Mouse (Mus musculus): ENCODE results near the gene Samd4b. TPM values are rescaled to one million over a fixed set of nuclear protein-coding genes. Genes with fewer than 3 reads are reported as not detected.

Gene Samd4b
- polyA plus RNA-seq, 1 experiment from 2014 or later, result 26.8 TPM

- H3K27ac ChIP-seq, result no peak overlapping the region
- no peak overlapping the region for H3K4me3 ChIP-seq (replicated peaks; ENCODE audit: low read length)
- 0 out of 2 replicates have a peak, but pooled peaks cover 7% of the 10 kb centered on the region for H3K27me3 ChIP-seq (ENCODE audit: control insufficient read depth, insufficient read depth, low read length)
- peaks cover 3% of the 10 kb centered on the region for H3K4me1 ChIP-seq (replicated peaks; ENCODE audit: control insufficient read depth, insufficient read depth, low read length)
- DNase-seq (ENCODE audit: low spot score), result no peak
- no peak overlapping the region for H3K9ac ChIP-seq
- ATAC-seq (ENCODE audit: low FRiP score), result no peak
- H3K4me2 ChIP-seq (replicated peaks), result no peak overlapping the region
- no peaks in the 10 kb centered on the region for H3K36me3 ChIP-seq (replicated peaks; ENCODE audit: control insufficient read depth, insufficient read depth)
- 87% methylated on average over 11 of the region's 11 CpGs for WGBS
- H3K9me3 ChIP-seq (ENCODE audit: control insufficient read depth, low read length), result no peaks in the 10 kb centered on the region
These were observed 115.1 kb downstream of the Samd4b start for GRCm38 (mm10) chr7:28482854-28483253.

GRCm38 (mm10) chr7:28478854-28479253 lies 119.1 kb downstream of the Samd4b start:
- Histone ChIP-seq H3K4me3 (replicated peaks; ENCODE audit: low read length) (no peak overlapping the region), H3K9ac (no peak overlapping the region), H3K4me2 (replicated peaks) (no peak overlapping the region), H3K36me3 (replicated peaks; ENCODE audit: control insufficient read depth, insufficient read depth) (no peaks in the 10 kb centered on the region), H3K27me3 (ENCODE audit: control insufficient read depth, insufficient read depth, low read length) (no peaks in the 10 kb centered on the region), H3K9me3 (ENCODE audit: control insufficient read depth, low read length) (no peaks in the 10 kb centered on the region), H3K27ac (no peak overlapping the region), H3K4me1 (replicated peaks; ENCODE audit: control insufficient read depth, insufficient read depth, low read length) (no peaks in the 10 kb centered on the region)
- no peak for DNase-seq (ENCODE audit: low spot score)
- ATAC-seq (ENCODE audit: low FRiP score), result no peak
- 16% methylated on average over 8 of the region's 8 CpGs for WGBS

GRCm38 (mm10) chr7:28477363-28477762 lies 120.6 kb downstream of the Samd4b start:
- 85% methylated on average over 5 of the region's 5 CpGs for WGBS
- DNase-seq (ENCODE audit: low spot score), result no peak

GRCm38 (mm10) chr7:28476191-28476590 lies 121.8 kb downstream of the Samd4b start:
- no peaks in the 10 kb centered on the region for H3K4me1 ChIP-seq (replicated peaks; ENCODE audit: control insufficient read depth, insufficient read depth, low read length)
- H3K36me3 ChIP-seq (replicated peaks; ENCODE audit: control insufficient read depth, insufficient read depth), result no peaks in the 10 kb centered on the region
- H3K27me3 ChIP-seq (ENCODE audit: control insufficient read depth, insufficient read depth, low read length), result no peaks in the 10 kb centered on the region
- WGBS, result 91% methylated on average over 6 of the region's 6 CpGs
- no peak overlapping the region for H3K4me3 ChIP-seq (replicated peaks; ENCODE audit: low read length)
- no peak for DNase-seq (ENCODE audit: low spot score)
- no peaks in the 10 kb centered on the region for H3K9me3 ChIP-seq (ENCODE audit: control insufficient read depth, low read length)
- H3K9ac ChIP-seq, result no peak overlapping the region
- no peak for ATAC-seq (ENCODE audit: low FRiP score)
- H3K27ac ChIP-seq, result no peak overlapping the region
- no peak overlapping the region for H3K4me2 ChIP-seq (replicated peaks)

More at GRCm38 (mm10) chr7:28477363-28477762, 120.6 kb downstream of the Samd4b start:
- ATAC-seq (ENCODE audit: low FRiP score), result no peak
- no peak overlapping the region for H3K4me2 ChIP-seq (replicated peaks)
- no peak overlapping the region for H3K27ac ChIP-seq
- no peaks in the 10 kb centered on the region for H3K27me3 ChIP-seq (ENCODE audit: control insufficient read depth, insufficient read depth, low read length)
- no peaks in the 10 kb centered on the region for H3K36me3 ChIP-seq (replicated peaks; ENCODE audit: control insufficient read depth, insufficient read depth)
- H3K4me1 ChIP-seq (replicated peaks; ENCODE audit: control insufficient read depth, insufficient read depth, low read length), result no peaks in the 10 kb centered on the region
- H3K9ac ChIP-seq, result no peak overlapping the region
- no peak overlapping the region for H3K4me3 ChIP-seq (replicated peaks; ENCODE audit: low read length)
- no peaks in the 10 kb centered on the region for H3K9me3 ChIP-seq (ENCODE audit: control insufficient read depth, low read length)

GRCm38 (mm10) chr7:28467213-28467751 lies 130.7 kb downstream of the Samd4b start:
- H3K9me3 ChIP-seq (ENCODE audit: control insufficient read depth, low read length), result no peaks in the 10 kb centered on the region
- ATAC-seq (ENCODE audit: low FRiP score) (0 out of 2 replicates have a peak, but pooled peaks have one; percentile 22), DNase-seq (ENCODE audit: low spot score) (no peak)
- peak overlapping the region; percentile 54 for H3K4me2 ChIP-seq (replicated peaks)
- H3K4me1 ChIP-seq (replicated peaks; ENCODE audit: control insufficient read depth, insufficient read depth, low read length), result peaks cover 12% of the 10 kb centered on the region; the same call in 1 of the 2 replicates
- H3K27me3 ChIP-seq (ENCODE audit: control insufficient read depth, insufficient read depth, low read length), result peaks cover 12% of the 10 kb centered on the region; the same call in 1 of the 2 replicates
- WGBS, result 2% methylated on average over 58 of the region's 63 CpGs
- peak overlapping the region; percentile 47 for H3K9ac ChIP-seq
- H3K4me3 ChIP-seq (replicated peaks; ENCODE audit: low read length), result peak overlapping the region; percentile 27
- no peak overlapping the region for H3K27ac ChIP-seq
- H3K36me3 ChIP-seq (replicated peaks; ENCODE audit: control insufficient read depth, insufficient read depth), result peaks cover 45% of the 10 kb centered on the region

GRCm38 (mm10) chr7:28466721-28467212 lies 131.2 kb downstream of the Samd4b start:
- Histone ChIP-seq H3K9ac (peak overlapping the region; percentile 47), H3K9me3 (ENCODE audit: control insufficient read depth, low read length) (no peaks in the 10 kb centered on the region), H3K36me3 (replicated peaks; ENCODE audit: control insufficient read depth, insufficient read depth) (peaks cover 50% of the 10 kb centered on the region), H3K27me3 (ENCODE audit: control insufficient read depth, insufficient read depth, low read length) (peaks cover 12% of the 10 kb centered on the region; the same call in 1 of the 2 replicates), H3K4me1 (replicated peaks; ENCODE audit: control insufficient read depth, insufficient read depth, low read length) (peaks cover 12% of the 10 kb centered on the region; the same call in 1 of the 2 replicates), H3K4me2 (replicated peaks) (peak overlapping the region; percentile 54), H3K4me3 (replicated peaks; ENCODE audit: low read length) (peak overlapping the region; percentile 27), H3K27ac (no peak overlapping the region)
- DNase-seq (ENCODE audit: low spot score) (no peak), ATAC-seq (ENCODE audit: low FRiP score) (no peak)
- 22% methylated on average over 39 of the region's 40 CpGs for WGBS

GRCm38 (mm10) chr7:28464416-28465212 lies 133.3 kb downstream of the Samd4b start:
- Histone ChIP-seq H3K27me3 (ENCODE audit: control insufficient read depth, insufficient read depth, low read length) (peaks cover 12% of the 10 kb centered on the region; the same call in 1 of the 2 replicates), H3K4me3 (replicated peaks; ENCODE audit: low read length) (peak overlapping the region; percentile 2; the same call in 1 of the 2 replicates), H3K36me3 (replicated peaks; ENCODE audit: control insufficient read depth, insufficient read depth) (peaks cover 70% of the 10 kb centered on the region), H3K27ac (no peak overlapping the region), H3K9me3 (ENCODE audit: control insufficient read depth, low read length) (no peaks in the 10 kb centered on the region), H3K4me2 (replicated peaks) (peak overlapping the region; percentile 38), H3K9ac (peak overlapping the region; percentile 11; the same call in 1 of the 2 replicates), H3K4me1 (replicated peaks; ENCODE audit: control insufficient read depth, insufficient read depth, low read length) (peaks cover 12% of the 10 kb centered on the region; the same call in 1 of the 2 replicates)
- WGBS, result 61% methylated on average over 10 of the region's 10 CpGs
- DNase-seq (ENCODE audit: low spot score) (peak; percentile 50), ATAC-seq (ENCODE audit: low FRiP score) (peak; percentile 73)

- Histone ChIP-seq H3K4me1 (replicated peaks; ENCODE audit: control insufficient read depth, insufficient read depth, low read length) (peaks cover 12% of the 10 kb centered on the region; the same call in 1 of the 2 replicates), H3K4me2 (replicated peaks) (no peak overlapping the region), H3K27me3 (ENCODE audit: control insufficient read depth, insufficient read depth, low read length) (peaks cover 12% of the 10 kb centered on the region; the same call in 1 of the 2 replicates), H3K9ac (no peak overlapping the region), H3K4me3 (replicated peaks; ENCODE audit: low read length) (no peak overlapping the region), H3K27ac (no peak overlapping the region), H3K9me3 (ENCODE audit: control insufficient read depth, low read length) (no peaks in the 10 kb centered on the region), H3K36me3 (replicated peaks; ENCODE audit: control insufficient read depth, insufficient read depth) (peaks cover 83% of the 10 kb centered on the region)
- 97% methylated on average over 2 of the region's 2 CpGs for WGBS
- ATAC-seq (ENCODE audit: low FRiP score) (no peak), DNase-seq (ENCODE audit: low spot score) (no peak)
These were observed 135.2 kb downstream of the Samd4b start for GRCm38 (mm10) chr7:28462769-28463168.

GRCm38 (mm10) chr7:28460361-28460760 lies 137.6 kb downstream of the Samd4b start:
- H3K4me1 ChIP-seq (replicated peaks; ENCODE audit: control insufficient read depth, insufficient read depth, low read length), result peaks cover 5% of the 10 kb centered on the region; the same call in 1 of the 2 replicates
- H3K27me3 ChIP-seq (ENCODE audit: control insufficient read depth, insufficient read depth, low read length), result no peaks in the 10 kb centered on the region
- no peak overlapping the region for H3K27ac ChIP-seq
- WGBS, result 97% methylated on average over 4 of the region's 5 CpGs
- no peak for ATAC-seq (ENCODE audit: low FRiP score)
- no peaks in the 10 kb centered on the region for H3K9me3 ChIP-seq (ENCODE audit: control insufficient read depth, low read length)
- H3K36me3 ChIP-seq (replicated peaks; ENCODE audit: control insufficient read depth, insufficient read depth), result peaks cover 82% of the 10 kb centered on the region
- H3K4me2 ChIP-seq (replicated peaks), result no peak overlapping the region
- H3K4me3 ChIP-seq (replicated peaks; ENCODE audit: low read length), result no peak overlapping the region
- no peak for DNase-seq (ENCODE audit: low spot score)
- no peak overlapping the region for H3K9ac ChIP-seq

Measured in hindbrain, embryonic 14.5 days (tissue).